Mouse (Mus musculus): ENCODE data around the gene Tspear.
"Not testable (repeated sequence)": the region's sequence is repeated elsewhere in the genome, so short reads cannot be mapped to it uniquely, and the experiment has no call there.

The Tspear gene

DNA sequence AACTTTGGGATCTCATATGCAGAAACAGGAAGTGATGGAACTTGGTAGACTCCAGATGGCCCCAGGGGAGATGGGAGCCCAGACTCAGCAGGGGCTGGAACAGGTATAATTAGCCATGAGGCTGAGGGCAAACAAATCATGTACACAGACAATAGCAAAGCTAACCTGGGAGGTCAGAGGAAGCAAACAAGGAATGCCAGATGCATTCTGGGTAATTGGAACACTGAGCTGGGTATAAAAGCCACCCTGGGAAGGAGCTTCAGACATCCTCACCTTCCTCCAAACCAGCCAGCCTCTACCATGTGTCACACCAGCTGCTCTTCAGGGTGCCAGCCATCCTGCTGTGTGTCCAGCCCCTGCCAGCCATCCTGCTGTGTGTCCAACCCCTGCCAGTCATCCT is 24.8 kb downstream of the Tspear start, which contains the start of gene Gm10024:
Gene Gm10024, plus strand, starts transcription at position 301 of the 400 bp plus-strand sequence.
- not testable (repeated sequence) for DNase-seq (ENCODE audit: low read depth)

DNA sequence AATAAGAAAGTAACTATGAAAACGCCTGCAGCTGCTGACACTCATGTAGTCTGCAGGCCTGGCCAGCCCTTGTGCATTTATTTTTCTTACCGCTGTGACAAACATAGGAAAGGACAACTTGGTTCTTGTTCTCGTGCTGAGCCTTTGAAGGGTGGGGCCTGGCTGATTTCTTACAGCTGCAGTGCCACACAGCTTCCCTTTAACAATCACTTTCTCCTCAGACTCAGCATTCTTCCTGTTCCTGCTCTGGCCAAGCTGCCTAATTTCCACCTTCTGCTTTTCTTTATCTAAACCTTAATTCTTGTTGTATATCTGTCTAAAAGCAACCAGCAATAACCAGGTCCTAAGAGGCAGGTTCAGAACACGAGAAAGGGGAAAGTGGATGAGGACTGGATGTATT is 27.4 kb downstream of the Tspear start:
- DNase-seq (ENCODE audit: low read depth): no peak

DNA sequence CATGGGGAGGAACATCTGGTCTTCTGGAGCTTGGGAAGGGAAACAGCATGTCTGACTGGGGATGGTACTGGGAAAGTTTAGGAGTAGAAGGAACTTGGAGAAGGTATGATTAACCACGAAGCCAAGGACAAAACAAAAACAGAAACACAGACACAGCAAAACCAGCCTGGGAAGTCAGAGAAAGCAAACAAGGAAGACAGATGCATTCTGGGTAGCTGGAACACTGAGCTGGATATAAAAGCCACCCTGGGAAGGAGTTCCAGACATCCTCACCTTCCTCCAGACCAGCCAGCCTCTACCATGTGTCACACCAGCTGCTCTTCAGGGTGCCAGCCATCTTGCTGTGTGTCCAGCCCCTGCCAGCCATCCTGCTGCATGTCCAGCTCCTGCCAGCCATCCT is 29.1 kb downstream of the Tspear start, which contains the start of gene Gm10142:
Gene Gm10142, plus strand, starts transcription at position 301 of the 400 bp plus-strand sequence.
- DNase-seq (ENCODE audit: low read depth): no peak

DNA sequence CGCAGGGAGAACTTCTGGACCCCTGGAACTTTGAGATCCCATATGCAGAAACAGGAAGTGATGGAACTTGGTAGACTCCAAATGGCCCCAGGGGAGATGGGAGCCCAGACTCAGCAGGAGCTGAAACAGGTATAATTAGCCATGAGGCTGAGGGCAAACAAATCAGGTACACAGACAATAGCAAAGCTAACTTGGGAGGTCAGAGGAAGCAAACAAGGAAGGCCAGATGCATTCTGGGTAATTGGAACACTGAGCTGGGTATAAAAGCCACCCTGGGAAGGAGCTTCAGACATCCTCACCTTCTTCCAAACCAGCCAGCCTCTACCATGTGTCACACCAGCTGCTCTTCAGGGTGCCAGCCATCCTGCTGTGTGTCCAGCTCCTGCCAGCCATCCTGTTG is 33.9 kb downstream of the Tspear start, which contains the start of gene Krtap12-1:
Gene Krtap12-1, plus strand, starts transcription at position 301 of the 400 bp plus-strand sequence.
- DNase-seq (ENCODE audit: low read depth): not testable (repeated sequence)

DNA sequence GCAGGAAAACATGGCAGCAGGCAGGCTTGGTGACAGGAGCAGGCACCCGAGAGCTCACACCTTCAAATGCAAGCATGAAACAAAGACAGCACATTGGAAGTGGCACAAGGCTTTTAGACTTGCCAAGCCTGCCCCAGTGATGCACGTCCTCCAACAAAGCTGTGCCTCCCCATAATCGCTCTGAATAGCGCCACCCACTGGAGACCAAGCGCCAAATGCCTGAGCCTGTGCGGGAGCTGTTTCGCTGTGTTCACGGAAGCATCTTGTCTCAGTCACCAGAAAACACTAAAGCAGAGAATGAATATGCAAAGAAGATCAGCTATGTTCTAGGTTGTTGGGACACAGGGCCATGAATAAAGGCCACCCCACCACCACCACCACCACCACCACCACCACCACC is 38.5 kb downstream of the Tspear start:
- no peak for DNase-seq (ENCODE audit: low read depth)

DNA sequence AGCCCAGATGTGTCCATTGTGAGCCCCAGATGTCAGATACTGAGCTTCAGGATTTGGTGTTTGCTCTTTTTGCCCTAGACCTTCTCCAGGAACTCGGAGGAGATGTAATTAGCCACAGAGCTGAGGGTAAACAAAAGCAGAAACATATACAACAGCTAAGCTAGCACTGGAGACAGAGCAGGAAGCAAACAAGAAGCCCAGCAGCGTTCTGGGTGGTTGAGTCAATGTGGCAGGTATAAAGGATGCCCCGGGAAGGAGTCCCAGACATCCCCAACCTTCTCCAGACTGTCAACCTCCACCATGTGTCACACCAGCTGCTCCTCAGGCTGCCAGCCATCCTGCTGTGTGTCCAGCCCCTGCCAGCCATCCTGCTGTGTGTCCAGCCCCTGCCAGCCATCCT is 39.8 kb downstream of the Tspear start, which contains the start of gene Gm10100:
Gene Gm10100, plus strand, starts transcription at position 301 of the 400 bp plus-strand sequence.
- no peak for DNase-seq (ENCODE audit: low read depth)

DNA sequence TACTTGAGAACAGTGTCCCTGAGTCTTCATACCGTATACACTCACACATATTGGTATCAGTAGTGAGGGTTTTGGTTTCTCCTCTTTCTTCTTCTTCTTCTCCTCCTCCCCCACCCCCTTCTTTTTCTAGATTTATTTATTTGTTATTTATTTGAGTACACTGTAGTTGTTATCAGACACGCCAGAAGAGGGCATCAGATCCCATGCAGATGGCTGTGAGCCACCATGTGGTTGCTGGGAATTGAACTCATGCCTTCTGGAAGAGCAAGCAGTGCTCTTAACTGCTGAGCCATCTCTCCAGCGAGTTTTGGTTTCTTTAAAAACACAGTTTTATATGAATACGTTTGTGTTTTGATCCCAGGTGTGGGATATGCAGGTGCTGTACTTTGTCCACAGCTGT is 41.9 kb downstream of the Tspear start:
- DNase-seq (ENCODE audit: low read depth): peak; percentile 27

DNA sequence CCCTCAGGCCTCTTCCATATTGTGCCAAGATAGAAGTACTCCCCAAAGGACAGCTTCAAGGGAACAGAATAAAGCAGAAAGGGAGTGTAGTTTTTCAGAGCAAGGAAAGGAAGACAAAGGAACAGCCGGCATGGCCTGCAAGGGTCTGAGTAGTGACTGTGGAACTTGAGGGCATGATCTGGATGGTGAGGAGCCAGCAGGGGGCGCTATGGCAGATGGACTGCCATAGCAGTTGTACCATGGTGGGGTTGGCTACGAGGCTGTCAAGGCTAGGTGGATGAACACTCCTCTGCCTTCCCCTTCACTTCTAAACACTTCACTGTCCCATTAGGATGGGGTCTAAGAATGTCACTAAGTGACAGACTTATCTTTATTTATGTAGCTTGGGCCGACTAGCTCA is 42.9 kb downstream of the Tspear start:
- peak; percentile 35 for DNase-seq (ENCODE audit: low read depth)

DNA sequence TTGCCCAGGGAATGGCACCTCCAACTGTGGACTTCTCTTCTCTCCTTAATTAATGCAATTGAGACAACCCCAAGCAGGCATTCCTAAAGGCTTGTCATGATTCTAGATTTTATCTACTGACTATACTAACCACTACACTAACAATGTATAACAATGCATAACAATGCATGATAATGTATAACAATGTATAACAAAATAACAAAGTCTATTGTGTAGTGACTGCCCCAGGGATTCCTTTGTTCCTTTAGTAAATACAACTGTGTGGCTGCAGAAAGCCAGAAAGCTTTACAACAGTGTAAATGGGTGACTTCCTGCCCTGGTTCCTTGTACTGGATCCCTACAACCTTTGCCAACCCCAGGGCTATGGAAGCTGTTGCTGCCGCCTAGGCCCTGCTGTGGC is 49.6 kb downstream of the Tspear start:
- no peak for DNase-seq (ENCODE audit: low read depth)

DNA sequence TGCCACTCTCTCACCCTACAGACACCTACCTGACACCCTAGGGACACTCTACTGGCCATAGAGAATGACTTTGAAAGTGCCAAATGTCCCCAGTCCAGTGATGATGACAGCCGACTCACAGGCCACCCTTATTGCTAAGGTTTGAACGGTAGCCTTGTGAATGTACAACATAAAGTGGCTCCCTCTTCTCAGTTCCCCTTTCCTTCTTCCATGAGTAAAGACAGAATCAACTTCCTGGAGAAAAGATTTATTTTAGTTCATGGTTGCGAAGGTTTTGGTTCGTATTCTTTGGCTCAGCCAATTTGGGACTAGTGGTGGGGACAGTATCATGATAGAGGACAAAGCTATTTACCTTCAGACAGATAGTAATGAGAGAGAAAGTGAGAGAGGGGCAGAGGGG is 52.6 kb downstream of the Tspear start:
- DNase-seq (ENCODE audit: low read depth): no peak

DNA sequence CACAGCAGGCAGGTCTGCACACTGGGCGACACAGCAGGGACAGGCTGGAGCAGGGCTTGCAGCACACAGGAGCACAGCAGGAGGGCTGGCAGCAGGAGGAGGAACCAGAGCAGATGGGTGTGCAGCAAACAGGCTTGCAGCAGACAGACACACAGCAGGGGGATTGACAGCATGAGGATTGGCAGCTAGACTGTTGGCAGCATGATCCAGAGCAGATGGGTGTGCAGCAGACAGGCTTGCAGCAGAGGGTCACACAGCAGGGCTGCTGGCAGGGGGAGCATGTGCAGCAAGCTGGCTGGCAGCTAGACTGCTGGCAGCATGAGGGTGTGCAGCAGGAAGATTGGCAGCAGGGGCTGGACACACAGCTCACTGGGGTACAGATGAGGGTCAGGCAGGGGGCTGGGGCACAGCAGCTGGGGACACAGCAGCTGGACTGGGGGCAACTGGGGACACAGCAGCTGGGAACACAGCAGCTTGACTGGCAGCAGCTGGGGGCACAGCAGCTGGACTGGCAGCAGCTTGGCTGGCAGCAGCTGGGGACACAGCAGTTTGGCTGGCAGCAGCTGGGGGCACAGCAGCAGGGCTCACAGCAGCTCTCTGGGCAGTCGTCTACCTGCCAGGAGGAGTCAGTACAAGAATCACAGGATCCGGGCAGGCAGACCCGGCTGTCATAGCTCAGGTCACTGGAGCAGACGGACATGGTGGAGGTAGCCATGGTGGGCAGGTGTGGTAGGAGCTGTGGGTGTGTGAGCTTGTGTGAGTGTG is 55.7 kb downstream of the Tspear start, which contains the start of gene Gm18596:
Gene Gm18596, minus strand, starts transcription at position 715 of the 765 bp plus-strand sequence.
- not testable (repeated sequence) for DNase-seq (ENCODE audit: low read depth)

DNA sequence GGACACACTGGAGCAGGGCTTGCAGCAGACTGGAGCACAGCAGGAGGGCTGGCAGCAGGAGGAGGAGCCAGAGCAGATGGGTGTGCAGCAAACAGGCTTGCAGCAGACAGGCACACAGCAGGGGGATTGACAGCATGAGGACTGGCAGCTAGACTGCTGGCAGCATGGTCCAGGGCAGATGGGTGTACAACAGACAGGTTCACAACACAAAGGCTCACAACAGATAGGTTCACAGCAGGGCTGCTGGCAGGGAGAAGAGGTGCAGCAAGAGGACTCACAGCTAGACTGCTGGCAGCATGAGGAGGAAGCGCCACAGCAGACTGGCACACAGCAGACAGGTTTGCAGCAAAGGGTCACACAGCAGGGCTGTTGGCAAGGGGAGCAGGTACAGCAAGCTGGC is 64.3 kb downstream of the Tspear start:
- not testable (repeated sequence) for DNase-seq (ENCODE audit: low read depth)

DNA sequence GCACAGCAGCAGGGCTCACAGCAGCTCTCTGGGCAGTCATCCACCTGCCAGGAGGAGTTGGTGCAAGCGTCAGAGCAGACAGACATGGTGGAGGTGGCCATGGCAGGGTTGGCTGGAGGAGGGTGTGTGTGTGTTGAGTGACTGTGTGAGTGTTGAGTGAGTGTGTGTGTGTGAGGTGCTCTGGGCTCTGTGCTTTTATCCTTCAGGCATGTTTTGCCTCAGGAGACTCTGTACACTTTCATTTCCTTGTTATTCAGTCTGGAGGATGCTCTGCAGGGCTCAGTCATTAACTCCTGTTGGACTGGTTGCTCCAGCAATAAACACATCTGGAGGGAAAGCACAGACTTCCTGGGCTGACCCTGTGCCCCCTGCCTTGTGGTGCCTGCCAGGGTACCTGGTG is 64.9 kb downstream of the Tspear start, which contains the start of gene Gm9736:
Gene Gm9736, minus strand, starts transcription at position 101 of the 400 bp plus-strand sequence.
- DNase-seq (ENCODE audit: low read depth): not testable (repeated sequence)

DNA sequence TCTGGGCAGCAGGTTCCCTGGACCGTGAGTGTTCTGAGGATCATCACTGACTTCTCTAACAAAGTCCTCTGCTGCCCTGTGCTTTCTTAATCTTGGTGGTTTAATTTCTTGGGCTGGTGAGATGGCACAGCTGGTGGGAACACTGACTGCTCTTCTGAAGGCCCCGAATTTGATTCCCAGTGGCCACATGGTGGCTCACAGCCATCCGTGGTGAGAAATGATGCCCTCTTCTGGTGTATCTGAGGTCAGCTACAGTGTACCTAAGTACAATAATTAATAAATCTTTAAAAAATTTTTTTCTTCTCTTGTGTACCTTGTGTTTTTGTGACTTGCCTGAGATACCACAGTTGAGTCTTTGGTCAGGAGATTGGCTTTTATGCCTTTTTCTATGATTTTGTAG is 65.9 kb downstream of the Tspear start:
- peak; percentile 32 for DNase-seq (ENCODE audit: low read depth)

DNA sequence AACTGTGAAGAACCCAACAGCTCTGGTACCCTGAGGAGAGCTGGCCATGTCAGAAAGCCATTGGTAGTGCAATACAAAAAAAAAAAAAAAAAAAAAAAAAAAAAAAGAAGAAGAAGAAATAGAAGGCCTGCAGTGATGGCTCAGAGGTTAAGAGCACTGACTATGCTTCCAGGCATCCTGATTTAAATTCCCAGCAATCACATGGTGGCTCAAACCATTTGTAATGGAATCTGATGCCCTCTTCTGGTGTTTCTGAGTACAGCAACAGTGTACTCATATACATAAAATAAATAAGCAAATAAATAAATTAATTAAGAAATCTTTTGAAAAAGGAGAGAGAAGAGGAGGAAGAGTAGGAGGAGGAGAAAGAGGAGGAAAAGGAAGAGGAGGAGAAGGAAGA is 67.1 kb downstream of the Tspear start:
- peak; percentile 13 for DNase-seq (ENCODE audit: low read depth)

DNA sequence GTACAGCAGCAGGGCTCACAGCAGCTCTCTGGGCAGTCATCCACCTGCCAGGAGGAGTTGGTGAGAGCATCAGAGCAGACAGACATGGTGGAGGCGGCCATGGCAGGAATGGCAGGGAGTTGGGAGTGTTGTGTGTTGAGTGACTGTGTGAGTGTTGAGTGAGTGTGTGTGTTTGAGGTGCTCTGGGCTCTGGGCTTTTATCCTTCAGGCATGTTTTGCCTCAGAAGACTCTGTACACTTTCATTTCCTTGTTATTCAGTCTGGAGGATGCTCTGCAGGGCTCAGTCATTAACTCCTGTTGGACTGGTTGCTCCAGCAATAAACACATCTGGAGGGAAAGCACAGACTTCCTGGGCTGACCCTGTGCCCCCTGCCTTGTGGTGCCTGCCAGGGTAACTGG is 73.2 kb downstream of the Tspear start, which contains the start of gene Gm3233:
Gene Gm3233, minus strand, starts transcription at position 101 of the 400 bp plus-strand sequence.
- DNase-seq (ENCODE audit: low read depth): not testable (repeated sequence)

DNA sequence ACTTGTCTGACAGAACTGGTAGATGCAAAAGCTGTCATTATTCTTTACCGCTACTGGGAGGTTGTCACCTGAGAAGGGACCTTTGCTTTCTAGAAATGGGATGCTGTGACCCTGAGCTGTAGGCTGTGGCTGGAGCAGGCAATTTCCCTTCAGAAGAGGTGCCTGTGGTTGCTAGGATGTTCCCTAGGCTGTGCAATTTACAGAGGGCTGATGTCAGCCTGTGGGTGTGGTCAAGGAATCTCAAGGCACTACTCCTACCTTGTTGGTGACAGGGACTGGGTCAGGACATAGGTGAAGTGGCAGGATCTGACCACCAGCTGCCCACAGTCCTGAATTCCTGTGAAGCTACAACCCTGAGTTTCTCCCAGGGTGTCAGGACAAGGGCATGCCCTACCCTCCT is 83.4 kb downstream of the Tspear start:
- DNase-seq (ENCODE audit: low read depth): no peak

DNA sequence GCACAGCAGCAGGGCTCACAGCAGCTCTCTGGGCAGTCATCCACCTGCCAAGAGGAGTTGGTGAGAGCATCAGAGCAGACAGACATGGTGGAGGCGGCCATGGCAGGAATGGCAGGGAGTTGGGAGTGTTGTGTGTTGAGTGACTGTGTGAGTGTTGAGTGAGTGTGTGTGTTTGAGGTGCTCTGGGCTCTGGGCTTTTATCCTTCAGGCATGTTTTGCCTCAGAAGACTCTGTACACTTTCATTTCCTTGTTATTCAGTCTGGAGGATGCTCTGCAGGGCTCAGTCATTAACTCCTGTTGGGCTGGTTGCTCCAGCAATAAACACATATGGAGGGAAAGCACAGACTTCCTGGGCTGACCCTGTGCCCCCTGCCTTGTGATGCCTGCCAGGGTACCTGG is 84.9 kb downstream of the Tspear start, which contains the start of gene Gm3238:
Gene Gm3238, minus strand, starts transcription at position 101 of the 400 bp plus-strand sequence.
- DNase-seq (ENCODE audit: low read depth): not testable (repeated sequence)

DNA sequence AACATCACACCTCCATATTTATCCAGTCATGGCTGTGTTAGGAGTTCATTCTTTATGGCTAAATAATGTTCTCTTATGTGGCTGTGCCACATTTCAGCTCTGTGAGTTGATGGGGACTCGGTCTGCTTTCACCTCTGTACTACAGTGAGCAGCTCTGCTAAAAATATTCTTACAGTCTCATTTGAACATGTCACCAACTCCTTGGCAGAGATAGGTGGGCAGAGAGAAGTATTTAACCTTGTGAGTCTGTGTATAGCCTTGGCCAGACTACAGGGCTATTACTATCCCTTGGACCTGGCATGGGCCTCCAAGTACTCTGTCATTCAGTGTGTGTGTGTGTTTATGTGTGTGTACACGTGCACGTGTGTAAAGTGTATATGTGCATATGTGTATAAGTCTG is 85.8 kb downstream of the Tspear start:
- DNase-seq (ENCODE audit: low read depth): not testable (repeated sequence)

DNA sequence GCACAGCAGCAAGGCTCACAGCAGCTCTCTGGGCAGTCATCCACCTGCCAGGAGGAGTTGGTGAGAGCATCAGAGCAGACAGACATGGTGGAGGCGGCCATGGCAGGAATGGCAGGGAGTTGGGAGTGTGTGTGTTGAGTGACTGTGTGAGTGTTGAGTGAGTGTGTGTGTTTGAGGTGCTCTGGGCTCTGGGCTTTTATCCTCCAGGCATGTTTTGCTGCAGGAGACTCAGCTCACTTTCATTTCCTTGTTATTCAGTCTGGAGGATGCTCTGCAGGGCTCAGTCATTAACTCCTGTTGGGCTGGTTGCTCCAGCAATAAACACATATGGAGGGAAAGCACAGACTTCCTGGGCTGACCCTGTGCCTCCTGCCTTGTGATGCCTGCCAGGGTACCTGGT is 90.5 kb downstream of the Tspear start, which contains the start of gene Gm7138:
Gene Gm7138, minus strand, starts transcription at position 101 of the 400 bp plus-strand sequence.
- DNase-seq (ENCODE audit: low read depth): not testable (repeated sequence)

DNA sequence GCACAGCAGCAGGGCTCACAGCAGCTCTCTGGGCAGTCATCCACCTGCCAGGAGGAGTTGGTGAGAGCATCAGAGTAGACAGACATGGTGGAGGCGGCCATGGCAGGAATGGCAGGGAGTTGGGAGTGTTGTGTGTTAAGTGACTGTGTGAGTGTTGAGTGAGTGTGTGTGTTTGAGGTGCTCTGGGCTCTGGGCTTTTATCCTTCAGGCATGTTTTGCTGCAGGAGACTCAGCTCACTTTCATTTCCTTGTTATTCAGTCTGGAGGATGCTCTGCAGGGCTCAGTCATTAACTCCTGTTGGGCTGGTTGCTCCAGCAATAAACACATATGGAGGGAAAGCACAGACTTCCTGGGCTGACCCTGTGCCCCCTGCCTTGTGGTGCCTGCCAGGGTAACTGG is 96.1 kb downstream of the Tspear start, which contains the start of gene Gm3250:
Gene Gm3250, minus strand, starts transcription at position 101 of the 400 bp plus-strand sequence.
- not testable (repeated sequence) for DNase-seq (ENCODE audit: low read depth)

DNA sequence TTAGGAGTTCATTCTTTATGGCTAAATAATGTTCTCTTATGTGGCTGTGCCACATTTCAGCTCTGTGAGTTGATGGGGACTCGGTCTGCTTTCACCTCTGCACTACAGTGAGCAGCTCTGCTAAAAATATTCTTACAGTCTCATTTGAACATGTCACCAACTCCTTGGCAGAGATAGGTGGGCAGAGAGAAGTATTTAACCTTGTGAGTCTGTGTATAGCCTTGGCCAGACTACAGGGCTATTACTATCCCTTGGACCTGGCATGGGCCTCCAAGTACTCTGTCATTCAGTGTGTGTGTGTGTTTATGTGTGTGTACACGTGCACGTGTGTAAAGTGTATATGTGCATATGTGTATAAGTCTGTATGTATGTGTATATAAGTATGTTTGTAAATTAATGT is 97.0 kb downstream of the Tspear start:
- not testable (repeated sequence) for DNase-seq (ENCODE audit: low read depth)

DNA sequence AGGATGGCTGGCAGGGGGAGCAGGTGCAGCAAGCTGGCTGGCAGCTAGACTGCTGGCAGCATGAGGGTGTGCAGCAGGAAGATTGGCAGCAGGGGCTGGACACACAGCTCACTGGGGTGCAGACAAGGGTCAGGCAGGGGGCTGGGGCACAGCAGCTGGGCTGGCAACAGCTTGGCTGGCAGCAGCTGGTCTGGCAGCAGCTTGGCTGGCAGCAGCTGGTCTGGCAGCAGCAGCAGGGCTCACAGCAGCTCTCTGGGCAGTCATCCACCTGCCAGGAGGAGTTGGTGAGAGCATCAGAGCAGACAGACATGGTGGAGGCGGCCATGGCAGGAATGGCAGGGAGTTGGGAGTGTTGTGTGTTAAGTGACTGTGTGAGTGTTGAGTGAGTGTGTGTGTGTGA is 101.5 kb downstream of the Tspear start, which contains the start of gene Gm7137:
Gene Gm7137, minus strand, starts transcription at position 325 of the 400 bp plus-strand sequence.
- not testable (repeated sequence) for DNase-seq (ENCODE audit: low read depth)

Data from 416B (cell line).